ENCODE assay signal across 8 mouse cellular contexts in the genomic region with DNA sequence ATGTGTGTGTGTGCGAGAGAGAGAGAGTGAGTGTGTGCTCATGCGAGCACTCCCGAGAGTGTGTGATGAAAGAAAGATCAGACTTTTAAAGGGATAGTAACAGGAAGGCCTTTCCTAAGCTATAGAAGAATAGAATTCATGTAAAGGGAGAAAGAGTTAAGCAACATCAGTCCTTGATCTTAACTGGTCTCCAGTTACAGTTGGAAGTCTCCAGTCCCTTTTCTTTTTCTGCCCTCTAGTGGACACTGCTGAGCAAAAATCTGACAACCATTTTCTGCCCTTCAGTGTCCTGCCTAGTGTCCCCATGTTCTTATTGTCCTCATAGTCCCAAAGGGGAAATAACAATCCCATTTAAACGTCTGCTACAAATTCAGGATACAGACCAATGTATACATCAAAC. TPM values are rescaled to one million over a fixed set of nuclear protein-coding genes. Genes with fewer than 3 reads are reported as not detected.
DNase-seq lines count a peak whose midpoint lies in the region; ATAC-seq and TF ChIP-seq lines count a peak whose summit lies in the region.

No protein-coding gene starts in this region.

- DNase-seq in gastrocnemius, adult 2 months = no peak
- DNase-seq in gastrocnemius, postnatal 14 days = no peak
- DNase-seq in CD4-positive helper T cell, adult 2 months (ENCODE audit: low read depth, low spot score) = peak; percentile 53
- DNase-seq in brain, embryonic 18.5 days (ENCODE audit: low read depth, low spot score) = peak; percentile 26
- DNase-seq in heart, adult 9 months (ENCODE audit: low spot score in 2 of 2) = peak; percentile 42 to 62
- peak; percentile 82 for DNase-seq in limb, embryonic 14.5 days (ENCODE audit: low spot score)
- DNase-seq in retina, embryonic 14.5 days (ENCODE audit: low spot score) = peak; percentile 88
- no peak for DNase-seq in left cerebral cortex, adult 18-20 months (ENCODE audit: low spot score in 2 of 2)

- H3K4me2 ChIP-seq in limb, embryonic 14.5 days (replicated peaks; ENCODE audit: low read depth, low read length, severe bottlenecking) = no peak overlapping the region

- no peak overlapping the region for H3K9ac ChIP-seq in limb, embryonic 14.5 days (ENCODE audit: low read depth, low read length, severe bottlenecking)

- peak overlapping the region; percentile 72; the same call in 1 of the 2 replicates for H3K27ac ChIP-seq in gastrocnemius, adult 2 months
- no peak overlapping the region for H3K27ac ChIP-seq in limb, embryonic 14.5 days (replicated peaks; ENCODE audit: low read depth, low read length)

- no peaks in the 10 kb centered on the region for H3K27me3 ChIP-seq in limb, embryonic 14.5 days (ENCODE audit: control insufficient read depth, insufficient read depth, low read length)

- H3K4me1 ChIP-seq in limb, embryonic 14.5 days (ENCODE audit: control insufficient read depth, insufficient read depth, low read length) = no peaks in the 10 kb centered on the region

- H3K4me3 ChIP-seq in gastrocnemius, adult 2 months = no peak overlapping the region
- H3K4me3 ChIP-seq in limb, embryonic 14.5 days (replicated peaks; ENCODE audit: low read length) = no peak overlapping the region

- no peak for TF ChIP-seq POLR2A in limb, embryonic 14.5 days (IDR thresholded peaks at IDR 0.05; ENCODE audit: borderline replicate concordance, extremely low read depth, insufficient read depth, insufficient read length)

- TF ChIP-seq CTCF in gastrocnemius, adult 2 months (IDR thresholded peaks at IDR 0.05) = peak; percentile 87

- H3K9me3 ChIP-seq in limb, embryonic 14.5 days (ENCODE audit: control insufficient read depth, low read length) = no peaks in the 10 kb centered on the region

- no peak for ATAC-seq in limb, embryonic 14.5 days (ENCODE audit: low FRiP score, low read depth)

- intact Hi-C loops in gastrocnemius, adult 2 months (cut with DNase I) = loop anchor here (1.0 to 5.0 kb wide), 3 partner anchors 75 to 360 kb away; a partner anchor contains a TSS
- intact Hi-C loops in gastrocnemius, postnatal 14 days (cut with DNase I; ENCODE audit: low total_unique reads) = loop anchor here (2.0 to 10.0 kb wide), 3 partner anchors 72 to 362 kb away; a partner anchor contains a TSS

- 41% methylated on average over 4 of the region's 4 CpGs for WGBS in limb, embryonic 14.5 days

- no peaks in the 10 kb centered on the region for H3K36me3 ChIP-seq in limb, embryonic 14.5 days (ENCODE audit: control insufficient read depth, insufficient read depth, low read length)

RNA-seq across cellular contexts. Expression of a gene that starts 4.6 kb away (rescaled TPM):
- under 1 TPM in 1 of 2 experiments, not detected in 1; 0.31 TPM for total RNA-seq in gastrocnemius, adult 2 months (2021)
- total RNA-seq in gastrocnemius, postnatal 14 days (2021) = 1 to 10 TPM in 1 of 2 experiments, under 1 TPM in 1; 0.55 to 1.1 TPM
- polyA plus RNA-seq in limb, embryonic 14.5 days (2012; rRNA removed) = 10.1 and 11.5 TPM in 2 replicates
- polyA plus RNA-seq in limb, embryonic 14.5 days (2014; fragmentation: Nextera tagmentation; extraction: Ambion mirVana) = 11.0 and 11.2 TPM in 2 replicates
- total RNA-seq in left cerebral cortex, adult 18-20 months (2021) = 1 to 10 TPM; 2.6 TPM

Comparison
In these comparisons a context has a peak if more than half of its experiments do, and no peak if none do; other contexts are left out.
1. DNase-seq: peak in CD4-positive helper T cell, adult 2 months (single experiment), brain, embryonic 18.5 days (single experiment), heart, adult 9 months (2 of 2), limb, embryonic 14.5 days (single experiment) and retina, embryonic 14.5 days (single experiment); none in gastrocnemius, adult 2 months (single experiment), gastrocnemius, postnatal 14 days (single experiment) and left cerebral cortex, adult 18-20 months (0 of 2).